Mouse (Mus musculus) testis, postnatal 14 days (tissue): ENCODE data around the gene Setd7.

ENCODE experiments used
- DNase-seq: peaks from one replicate; pipeline ENCODE4 v3.0.0; 2021; ENCODE audit warnings: low spot score

Setd7 gene

GRCm38 (mm10) chr3:51475706-51476105, 85.0 kb downstream of the Setd7 start:
- no peak for DNase-seq

GRCm38 (mm10) chr3:51468530-51468929, 92.1 kb downstream of the Setd7 start:
- no peak for DNase-seq
